Mouse (Mus musculus) kidney, postnatal 4 days (tissue): ENCODE measurements around the gene Trak1.

ENCODE experiments used
- DNase-seq, 2 experiments: peaks; one replicate each; pipeline ENCODE4 v3.0.0; 2021; ENCODE audit warnings: mixed read lengths in 2 of 2

Gene Trak1

GRCm38 (mm10) chr9:121374076-121374863 lies 77.0 kb downstream of the Trak1 start:
- DNase-seq = peak; percentile 69 to 74

- no peak for DNase-seq
These were observed 77.6 kb downstream of the Trak1 start for GRCm38 (mm10) chr9:121374864-121375255.

- DNase-seq = peak in 1 of 2 experiments; percentile 57
These were observed 78.8 kb downstream of the Trak1 start for GRCm38 (mm10) chr9:121376094-121376493.

GRCm38 (mm10) chr9:121380310-121380920 lies 83.1 kb downstream of the Trak1 start:
- no peak for DNase-seq

GRCm38 (mm10) chr9:121381678-121382297 lies 84.5 kb downstream of the Trak1 start:
- no peak for DNase-seq

GRCm38 (mm10) chr9:121382568-121382967 lies 85.3 kb downstream of the Trak1 start:
- no peak for DNase-seq

GRCm38 (mm10) chr9:121383180-121383586 lies 85.9 kb downstream of the Trak1 start:
- no peak for DNase-seq

GRCm38 (mm10) chr9:121384620-121385019 lies 87.3 kb downstream of the Trak1 start:
- DNase-seq = no peak

GRCm38 (mm10) chr9:121385091-121385748 lies 87.9 kb downstream of the Trak1 start:
- DNase-seq = peak; percentile 89 to 90

- DNase-seq = no peak
These were observed 88.5 kb downstream of the Trak1 start for GRCm38 (mm10) chr9:121385749-121386350.

- peak; percentile 43 to 64 for DNase-seq
These were observed 90.4 kb downstream of the Trak1 start for GRCm38 (mm10) chr9:121387539-121388272.

GRCm38 (mm10) chr9:121388273-121388931 lies 91.1 kb downstream of the Trak1 start:
- DNase-seq = no peak

- no peak for DNase-seq
These were observed 92.0 kb downstream of the Trak1 start for GRCm38 (mm10) chr9:121389258-121389657.

- peak in 1 of 2 experiments; percentile 17 for DNase-seq
These were observed 94.6 kb downstream of the Trak1 start for GRCm38 (mm10) chr9:121391898-121392297.

GRCm38 (mm10) chr9:121392427-121392826 lies 95.1 kb downstream of the Trak1 start:
- peak; percentile 74 to 77 for DNase-seq

GRCm38 (mm10) chr9:121393104-121393503 lies 95.8 kb downstream of the Trak1 start:
- no peak for DNase-seq

- no peak for DNase-seq
These were observed 97.6 kb downstream of the Trak1 start for GRCm38 (mm10) chr9:121394882-121395281.

GRCm38 (mm10) chr9:121395812-121396211 lies 98.5 kb downstream of the Trak1 start:
- DNase-seq = no peak

GRCm38 (mm10) chr9:121398100-121398760 lies 100.9 kb downstream of the Trak1 start:
- peak; percentile 47 to 60 for DNase-seq

GRCm38 (mm10) chr9:121398761-121399160 lies 101.5 kb downstream of the Trak1 start:
- peak in 1 of 2 experiments; percentile 4 for DNase-seq

GRCm38 (mm10) chr9:121400608-121401007 lies 103.3 kb downstream of the Trak1 start:
- peak in 1 of 2 experiments; percentile 1 for DNase-seq
